Mouse (Mus musculus) kidney, embryonic 14.5 days (tissue): ENCODE measurements around the gene Timm23. TPM values are rescaled to one million over a fixed set of nuclear protein-coding genes. Genes with fewer than 3 reads are reported as not detected.

Experiments used
- polyA plus RNA-seq: library from polyadenylated mRNA; unstranded; fragments of >200 nt; fragmentation: Nextera tagmentation; extraction: Ambion mirVana; gene quantifications from 2 replicates; pipeline ENCODE4 v1.2.1, GENCODE M21; 2014

Gene Timm23
- polyA plus RNA-seq, 1 experiment from 2014 or later, result 335 TPM

Other genes with a start within 250 kb of the Timm23 start
- 0.34 and 0.56 TPM in 2 replicates for gene Galnt15, start 172.9 kb downstream of the Timm23 start, polyA plus RNA-seq
- gene Oxnad1, start 116.5 kb downstream of the Timm23 start, polyA plus RNA-seq, result 29.1 and 33.6 TPM in 2 replicates
- gene Dph3, start 116.2 kb downstream of the Timm23 start, polyA plus RNA-seq, result 102 and 136 TPM in 2 replicates
- not detected in 2 replicates for gene Msmb, start 59.9 kb downstream of the Timm23 start, polyA plus RNA-seq
- 74.8 and 106 TPM in 2 replicates for gene Ncoa4, start 42.0 kb downstream of the Timm23 start, polyA plus RNA-seq
- gene Parg, start 51 bp upstream of the Timm23 start, polyA plus RNA-seq, result 30.6 and 57.5 TPM in 2 replicates
- gene Ogdhl, start 120.1 kb upstream of the Timm23 start, polyA plus RNA-seq, result 8.7 and 11.3 TPM in 2 replicates
- not detected in 2 replicates for gene 1700024G13Rik, start 186.5 kb upstream of the Timm23 start, polyA plus RNA-seq